Mouse (Mus musculus) liver, adult 10 weeks (tissue): ENCODE measurements around the gene Gpr179. TPM values are rescaled to one million over a fixed set of nuclear protein-coding genes. Genes with fewer than 3 reads are reported as not detected.

ENCODE experiments used
- polyA plus RNA-seq: library from polyadenylated mRNA; stranded (reverse); fragments of 350-450 nt; fragmentation: Illumina TruSeq; extraction: RNeasy Lipid Tissue Mini Kit (QIAGEN cat#74804); gene quantifications from one replicate; pipeline ENCODE4 v1.2.3, GENCODE M21; 2014; ENCODE audit warnings: low read depth, low replicate concordance

Gpr179 gene
- polyA plus RNA-seq: not detected

GRCm38 (mm10) chr11:97352027-97352684 lies at the start of gene Gpr179:
TSS of gene Gpr179 (minus strand) at chr11:97352077.

GRCm38 (mm10) chr11:97361948-97362648 lies 10.2 kb upstream of the Gpr179 start, which contains the start of gene Socs7:
TSS of gene Socs7 (plus strand) at chr11:97362551.

GRCm38 (mm10) chr11:97315504-97316503 lies 36.1 kb downstream of the Gpr179 start, which contains the start of gene Mrpl45:
TSS of gene Mrpl45 (plus strand) at chr11:97315716.

Other genes starting within 250 kb of the Gpr179 start
- not detected for gene Tbx21, start 236.7 kb downstream of the Gpr179 start, polyA plus RNA-seq
- gene Tbkbp1, start 200.6 kb downstream of the Gpr179 start, polyA plus RNA-seq: 0.19 TPM
- 53.4 TPM for gene Kpnb1, start 164.2 kb downstream of the Gpr179 start, polyA plus RNA-seq
- 24.6 TPM for gene Npepps, start 71.4 kb downstream of the Gpr179 start, polyA plus RNA-seq
- 24.0 TPM for gene Mrpl45, start 36.4 kb downstream of the Gpr179 start, polyA plus RNA-seq
- gene Socs7, start 10.5 kb upstream of the Gpr179 start, polyA plus RNA-seq: 3.8 TPM
- gene Arhgap23, start 63.5 kb upstream of the Gpr179 start, polyA plus RNA-seq: 2.9 TPM
- not detected for gene 4933428G20Rik, start 148.3 kb upstream of the Gpr179 start, polyA plus RNA-seq
- 0.05 TPM for gene Srcin1, start 224.1 kb upstream of the Gpr179 start, polyA plus RNA-seq